Mouse (Mus musculus) liver, embryonic 11.5 days (tissue): ENCODE results near the gene Gm9. TPM values are rescaled to one million over a fixed set of nuclear protein-coding genes. Genes with fewer than 3 reads are reported as not detected.
A peak's percentile ranks its signal among the peaks of the same experiment; 100 is the strongest.
"Not testable (repeated sequence)": the region's sequence is repeated elsewhere in the genome, so short reads cannot be mapped to it uniquely, and the experiment has no call there.

Experiments used
- ATAC-seq: fragments of 200-750 bp; cut with Nextera tagmentation; replicated peaks from 2 replicates; pipeline ENCODE4 v1.8.0; 2017; ENCODE audit warnings: moderate number of reproducible peaks, mild to moderate bottlenecking, moderate TSS enrichment, moderate library complexity; ENCODE audit not compliant: low FRiP score
- DNase-seq: peaks from one replicate; pipeline ENCODE4 v3.0.0-alpha.2; 2017; ENCODE audit warnings: low spot score
- H3K27ac ChIP-seq: fragments of 300-500 bp; sonication (generic); 2 replicates; pipeline ENCODE4 v1.5.1; 2014; ENCODE audit warnings: mild to moderate bottlenecking, low read depth, low read length, control low read depth
- H3K27me3 ChIP-seq: fragments of 300-500 bp; sonication (generic); replicated peaks from 2 replicates; pipeline ENCODE4 v1.6.1; 2014; ENCODE audit warnings: low read length, mixed read lengths; ENCODE audit not compliant: control insufficient read depth, insufficient read depth
- H3K36me3 ChIP-seq: fragments of 300-500 bp; sonication (generic); 2 replicates; pipeline ENCODE4 v1.6.1; 2014; ENCODE audit warnings: mild to moderate bottlenecking, low read length, moderate library complexity, mixed read lengths; ENCODE audit not compliant: control insufficient read depth, insufficient read depth
- H3K4me1 ChIP-seq: fragments of 300-500 bp; sonication (generic); replicated peaks from 2 replicates; pipeline ENCODE4 v1.6.1; 2014; ENCODE audit warnings: low read length, mixed read lengths; ENCODE audit not compliant: control insufficient read depth, insufficient read depth
- H3K4me2 ChIP-seq: fragments of 300-500 bp; sonication (generic); 2 replicates; pipeline ENCODE4 v1.6.1; 2014; ENCODE audit warnings: mild to moderate bottlenecking, control low read depth, moderate library complexity
- H3K4me3 ChIP-seq: fragments of 300-500 bp; sonication (generic); 2 replicates; pipeline ENCODE4 v1.5.1; 2014; ENCODE audit warnings: low read depth, low read length, control low read depth
- H3K9ac ChIP-seq: fragments of 300-500 bp; sonication (generic); 2 replicates; pipeline ENCODE4 v1.6.1; 2014; ENCODE audit warnings: low read depth, low read length, control low read depth
- H3K9me3 ChIP-seq: fragments of 300-500 bp; sonication (generic); 2 replicates; pipeline ENCODE4 v1.6.1; 2016; ENCODE audit warnings: low read length, inconsistent platforms, mixed read lengths; ENCODE audit not compliant: control insufficient read depth
- WGBS: fragments of 180-500 bp; shearing (Covaris S2); extraction: QIAGEN DNeasy Blood & Tissue Kit; methylation state at CpG from one replicate; pipeline ENCODE4 v1.1.7; 2014; 5-methylcytosine and 5-hydroxymethylcytosine counted together
- polyA plus RNA-seq: library from polyadenylated mRNA; unstranded; fragments of >200 nt; fragmentation: Nextera tagmentation; extraction: Ambion mirVana; gene quantifications from 2 replicates; pipeline ENCODE4 v1.2.1, GENCODE M21; 2014

The Gm9 gene
- polyA plus RNA-seq = not detected in 2 replicates

GRCm38 (mm10) chrX:37210941-37211340 is at the start of gene Gm9:
Gene Gm9 (minus strand): TSS chrX:37211041.
- Histone ChIP-seq H3K9ac (no peak within 1 kb of the TSS), H3K9me3 (no peaks in the 10 kb centered on the region), H3K4me2 (no peak within 1 kb of the TSS), H3K4me1 (no peaks in the 10 kb centered on the region), H3K4me3 (no peak within 1 kb of the TSS), H3K36me3 (no peaks in the 10 kb centered on the region), H3K27ac (no peak within 1 kb of the TSS), H3K27me3 (no peaks in the 10 kb centered on the region)
- DNase-seq (no peak), ATAC-seq (no peak)
- 80% methylated on average over 10 of the region's 10 CpGs for WGBS

DNA sequence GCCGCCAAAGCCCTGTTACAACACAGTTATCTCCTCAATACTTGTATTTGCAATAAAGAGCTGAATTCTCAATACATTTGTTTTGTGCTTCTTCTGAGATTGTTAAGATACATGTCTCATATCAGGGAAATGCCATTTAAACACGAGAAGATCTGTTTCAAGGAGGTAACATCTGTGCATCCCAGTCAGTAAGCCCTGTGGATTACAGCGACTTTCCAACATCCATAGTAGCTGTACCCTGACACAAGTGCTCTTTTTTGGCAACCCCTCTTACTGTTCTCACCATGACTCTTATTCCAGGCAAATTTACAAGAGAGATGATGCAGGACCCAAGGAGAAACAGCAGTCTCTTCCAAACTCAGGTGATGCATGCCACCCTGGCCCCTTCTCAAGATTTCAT is 38.8 kb upstream of the Gm9 start, which contains the start of gene Rhox3a:
Rhox3a (plus strand) TSS at position 301 of the 400 bp plus-strand sequence.
- not testable (repeated sequence) for ATAC-seq, H3K9ac ChIP-seq, H3K27me3 ChIP-seq, H3K27ac ChIP-seq, H3K36me3 ChIP-seq, H3K4me1 ChIP-seq, DNase-seq, H3K4me2 ChIP-seq, H3K4me3 ChIP-seq, H3K9me3 ChIP-seq
- WGBS = 71% methylated on average over 1 of the region's 3 CpGs

DNA sequence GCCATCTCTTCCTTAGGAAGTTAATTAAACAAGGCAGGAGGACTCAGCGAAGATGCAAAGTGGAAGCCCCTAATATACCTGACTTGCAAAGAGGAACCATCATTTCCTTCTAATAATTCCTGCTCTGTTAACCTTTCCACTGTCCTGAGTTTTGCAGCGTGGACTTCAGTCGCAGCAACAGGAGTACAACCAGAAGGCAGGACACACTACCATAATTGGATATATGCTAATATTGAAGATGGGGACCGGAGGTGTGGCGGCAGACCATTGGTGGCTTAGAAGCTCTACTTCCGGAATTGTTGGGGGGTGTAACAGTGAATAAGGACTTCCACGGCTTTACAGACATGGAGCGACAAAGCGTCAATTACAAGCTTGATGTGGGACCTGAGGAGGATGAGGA is 33.8 kb upstream of the Gm9 start, which contains the start of gene Rhox2a:
Rhox2a (plus strand) TSS at position 301 of the 400 bp plus-strand sequence.
- H3K4me1 ChIP-seq, ATAC-seq, DNase-seq, H3K9me3 ChIP-seq, H3K27me3 ChIP-seq, H3K9ac ChIP-seq, H3K27ac ChIP-seq, H3K4me3 ChIP-seq, H3K36me3 ChIP-seq, H3K4me2 ChIP-seq: not testable (repeated sequence)
- WGBS = no CpG with 5 or more reads among the region's 9 CpGs

- H3K9me3 ChIP-seq, H3K27ac ChIP-seq, ATAC-seq, DNase-seq, H3K4me3 ChIP-seq, H3K9ac ChIP-seq, H3K27me3 ChIP-seq, H3K36me3 ChIP-seq, H3K4me1 ChIP-seq, H3K4me2 ChIP-seq: not testable (repeated sequence)
- 40% methylated on average over 1 of the region's 1 CpGs for WGBS
Measured at GRCm38 (mm10) chrX:37222158-37222557, 11.3 kb upstream of the Gm9 start, which contains the start of gene Rhox1. Gene Rhox1 (minus strand): TSS chrX:37222258.

- no peaks in the 10 kb centered on the region for H3K4me1 ChIP-seq
- H3K9me3 ChIP-seq = no peaks in the 10 kb centered on the region
- H3K4me3 ChIP-seq = no peak overlapping the region
- H3K27me3 ChIP-seq = no peaks in the 10 kb centered on the region
- WGBS = 47% methylated on average over 8 of the region's 8 CpGs
- no peak overlapping the region for H3K4me2 ChIP-seq
- ATAC-seq (no peak), DNase-seq (no peak)
- H3K9ac ChIP-seq = no peak overlapping the region
- H3K36me3 ChIP-seq = no peaks in the 10 kb centered on the region
- H3K27ac ChIP-seq = no peak overlapping the region
Measured at GRCm38 (mm10) chrX:37198676-37199075, 12.2 kb downstream of the Gm9 start.

GRCm38 (mm10) chrX:37191744-37192379 is 19.0 kb downstream of the Gm9 start:
- Histone ChIP-seq H3K27ac (no peak overlapping the region), H3K4me1 (no peaks in the 10 kb centered on the region), H3K4me2 (peak overlapping the region; percentile 76), H3K4me3 (peak overlapping the region; percentile 65), H3K9me3 (no peaks in the 10 kb centered on the region), H3K9ac (peak overlapping the region; percentile 66), H3K36me3 (no peaks in the 10 kb centered on the region), H3K27me3 (no peaks in the 10 kb centered on the region)
- ATAC-seq (no peak), DNase-seq (peak; percentile 39)
- 23% methylated on average over 28 of the region's 28 CpGs for WGBS

GRCm38 (mm10) chrX:37191105-37191743 is 19.6 kb downstream of the Gm9 start, which contains the start of the genes Ndufa1 and Rnf113a1:
Gene Ndufa1 (minus strand): TSS chrX:37191163.
Gene Rnf113a1 (plus strand): TSS chrX:37191245.
- H3K36me3 ChIP-seq = no peaks in the 10 kb centered on the region
- H3K9ac ChIP-seq = peak within 1 kb of the TSS; percentile 66
- peak; percentile 77 for DNase-seq
- peak; percentile 85 for ATAC-seq
- no peaks in the 10 kb centered on the region for H3K9me3 ChIP-seq
- no peaks in the 10 kb centered on the region for H3K4me1 ChIP-seq
- peak within 1 kb of the TSS; percentile 76 for H3K4me2 ChIP-seq
- peak within 1 kb of the TSS; percentile 65 for H3K4me3 ChIP-seq
- H3K27me3 ChIP-seq = no peaks in the 10 kb centered on the region
- WGBS = 11% methylated on average over 63 of the region's 63 CpGs
- H3K27ac ChIP-seq = no peak within 1 kb of the TSS

DNA sequence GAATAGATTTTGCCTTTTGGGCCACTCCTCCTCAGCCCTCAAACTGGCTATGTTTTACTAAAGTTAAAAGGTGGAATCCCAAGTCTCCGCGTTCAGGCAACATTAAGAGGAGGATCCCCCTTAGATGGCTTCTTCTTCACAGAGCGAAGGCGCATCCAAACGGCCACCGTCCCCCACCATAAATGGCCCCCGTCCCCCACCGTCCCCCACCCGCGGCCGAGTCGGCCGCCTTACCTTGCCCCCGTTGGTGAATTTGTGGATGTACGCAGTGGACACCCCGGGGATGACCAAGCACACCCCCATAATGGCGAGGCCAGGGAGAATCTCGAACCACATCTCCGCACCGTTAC is 20.1 kb downstream of the Gm9 start:
- Histone ChIP-seq H3K36me3 (no peaks in the 10 kb centered on the region), H3K4me3 (peak overlapping the region; percentile 65), H3K4me1 (no peaks in the 10 kb centered on the region), H3K4me2 (peak overlapping the region; percentile 76), H3K9me3 (no peaks in the 10 kb centered on the region), H3K27ac (no peak overlapping the region), H3K9ac (peak overlapping the region; percentile 66), H3K27me3 (no peaks in the 10 kb centered on the region)
- DNase-seq = peak; percentile 30
- ATAC-seq = peak; percentile 57; the same call in 1 of the 2 replicates
- 16% methylated on average over 20 of the region's 20 CpGs for WGBS
